Mouse (Mus musculus) heart, postnatal 0 days (tissue): ENCODE data around the gene Ciz1. TPM values are rescaled to one million over a fixed set of nuclear protein-coding genes. Genes with fewer than 3 reads are reported as not detected.

Experiments
- ATAC-seq: fragments of 200-750 bp; cut with Nextera tagmentation; 2 replicates; pipeline ENCODE4 v1.8.0; 2017; ENCODE audit warnings: low read depth, moderate number of reproducible peaks, moderate library complexity; ENCODE audit not compliant: insufficient read depth
- DNase-seq: peaks from one replicate; pipeline ENCODE4 v3.0.0-alpha.2; 2016; ENCODE audit warnings: low spot score
- H3K27ac ChIP-seq: fragments of 300-500 bp; sonication (generic); 2 replicates; pipeline ENCODE4 v1.5.1; 2014; ENCODE audit warnings: low read depth, mild to moderate bottlenecking
- H3K27me3 ChIP-seq: fragments of 300-500 bp; sonication (generic); 2 replicates; pipeline ENCODE4 v1.6.1; 2014; ENCODE audit warnings: low read length, mixed read lengths; ENCODE audit not compliant: control insufficient read depth, insufficient read depth
- H3K36me3 ChIP-seq: fragments of 300-500 bp; sonication (generic); replicated peaks from 2 replicates; pipeline ENCODE4 v1.6.1; 2014; ENCODE audit warnings: low read length, mixed read lengths; ENCODE audit not compliant: control insufficient read depth, insufficient read depth
- H3K4me1 ChIP-seq: fragments of 300-500 bp; sonication (generic); 2 replicates; pipeline ENCODE4 v1.6.1; 2014; ENCODE audit warnings: antibody characterized with exemption; ENCODE audit not compliant: control insufficient read depth, insufficient read depth
- H3K4me2 ChIP-seq: fragments of 300-500 bp; sonication (generic); 2 replicates; pipeline ENCODE4 v1.6.1; 2014; ENCODE audit warnings: low read depth, mild to moderate bottlenecking, low read length, moderate library complexity
- H3K4me3 ChIP-seq: fragments of 300-500 bp; sonication (generic); 2 replicates; pipeline ENCODE4 v1.5.1; 2014; ENCODE audit warnings: low read depth, low read length
- H3K9ac ChIP-seq: fragments of 300-500 bp; sonication (generic); replicated peaks from 2 replicates; pipeline ENCODE4 v1.6.1; 2014; ENCODE audit warnings: low read depth, low read length, mixed read lengths
- H3K9me3 ChIP-seq: fragments of 300-500 bp; sonication (generic); replicated peaks from 2 replicates; pipeline ENCODE4 v1.6.1; 2016; ENCODE audit warnings: low read length; ENCODE audit not compliant: control insufficient read depth
- CTCF ChIP-seq: IDR thresholded peaks from 2 replicates; pipeline ENCODE4 v1.5.1; 2016; ENCODE audit warnings: antibody characterized with exemption, control low read depth, low read depth
- EP300 ChIP-seq: IDR thresholded peaks from 2 replicates; pipeline ENCODE4 v1.6.1; 2016; ENCODE audit warnings: antibody characterized with exemption, low read depth
- WGBS: fragments of 180-500 bp; shearing (Covaris S2); extraction: QIAGEN DNeasy Blood & Tissue Kit; methylation state at CpG from one replicate; pipeline ENCODE4 v1.1.7; 2014; 5-methylcytosine and 5-hydroxymethylcytosine counted together
- polyA plus RNA-seq: library from polyadenylated mRNA; unstranded; fragments of >200 nt; fragmentation: Nextera tagmentation; extraction: Ambion mirVana; gene quantifications from 2 replicates; pipeline ENCODE4 v1.2.1, GENCODE M21; 2015
- total RNA-seq: library from RNA; depleted of rRNA; stranded (reverse); fragments of >200 nt; gene quantifications from 2 replicates; pipeline ENCODE4 v1.2.3, GENCODE M21; 2014; ENCODE audit warnings: low replicate concordance

The Ciz1 gene
- total and polyA plus RNA-seq, 2 experiments from 2014 or later, result 17.6 to 79.9 TPM

DNA sequence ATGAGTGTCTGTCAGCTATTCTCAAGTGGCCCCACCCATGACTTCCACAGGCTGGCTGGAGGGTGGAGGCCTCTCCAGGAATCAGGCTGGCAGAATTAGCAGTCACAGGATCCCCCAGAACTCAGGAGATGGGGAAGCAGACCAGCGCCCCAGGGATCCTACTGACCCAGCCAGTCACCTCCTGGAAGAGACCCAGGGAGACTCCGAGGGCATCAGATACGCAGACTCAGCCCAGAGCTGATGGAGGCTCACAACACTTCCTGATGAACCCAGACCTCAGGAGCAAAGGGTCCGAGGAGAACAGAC, 10.5 kb upstream of the Ciz1 start:
- ATAC-seq, result no peak
- Histone ChIP-seq H3K9me3 (no peaks in the 10 kb centered on the region), H3K36me3 (no peaks in the 10 kb centered on the region), H3K4me3 (no peak overlapping the region), H3K27ac (no peak overlapping the region), H3K4me1 (no peaks in the 10 kb centered on the region), H3K27me3 (0 out of 2 replicates have a peak, but pooled peaks cover 2% of the 10 kb centered on the region), H3K9ac (no peak overlapping the region), H3K4me2 (no peak overlapping the region)
- DNase-seq, result no peak
- no peak for TF ChIP-seq CTCF
- no peak for TF ChIP-seq EP300
- WGBS, result 78% methylated on average over 4 of the region's 4 CpGs

DNA sequence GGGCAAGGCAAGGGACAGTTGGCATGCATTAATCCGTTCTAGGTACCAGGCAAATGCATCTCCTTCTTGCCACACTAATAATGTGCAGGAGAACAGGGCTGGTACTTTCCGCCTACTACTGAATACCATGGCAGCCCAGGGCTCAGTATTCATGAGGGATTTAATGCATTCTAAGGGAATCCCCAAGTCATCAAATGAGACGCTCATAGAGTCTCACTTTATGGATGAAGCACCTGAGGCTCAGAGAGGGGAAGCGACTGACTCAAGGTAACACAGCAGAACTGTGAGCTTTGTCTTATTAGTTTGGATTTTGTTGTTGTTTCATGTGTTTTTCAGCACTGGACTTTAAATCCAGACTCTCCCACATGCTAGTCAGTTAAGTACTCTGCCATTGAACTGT, 10.1 kb upstream of the Ciz1 start:
- Histone ChIP-seq H3K4me3 (no peak overlapping the region), H3K27me3 (0 out of 2 replicates have a peak, but pooled peaks cover 1% of the 10 kb centered on the region), H3K9me3 (no peaks in the 10 kb centered on the region), H3K36me3 (no peaks in the 10 kb centered on the region), H3K4me1 (no peaks in the 10 kb centered on the region), H3K4me2 (no peak overlapping the region), H3K27ac (no peak overlapping the region), H3K9ac (no peak overlapping the region)
- ATAC-seq (no peak), DNase-seq (no peak)
- WGBS, result 80% methylated on average over 4 of the region's 4 CpGs
- TF ChIP-seq EP300, result no peak
- no peak for TF ChIP-seq CTCF

DNA sequence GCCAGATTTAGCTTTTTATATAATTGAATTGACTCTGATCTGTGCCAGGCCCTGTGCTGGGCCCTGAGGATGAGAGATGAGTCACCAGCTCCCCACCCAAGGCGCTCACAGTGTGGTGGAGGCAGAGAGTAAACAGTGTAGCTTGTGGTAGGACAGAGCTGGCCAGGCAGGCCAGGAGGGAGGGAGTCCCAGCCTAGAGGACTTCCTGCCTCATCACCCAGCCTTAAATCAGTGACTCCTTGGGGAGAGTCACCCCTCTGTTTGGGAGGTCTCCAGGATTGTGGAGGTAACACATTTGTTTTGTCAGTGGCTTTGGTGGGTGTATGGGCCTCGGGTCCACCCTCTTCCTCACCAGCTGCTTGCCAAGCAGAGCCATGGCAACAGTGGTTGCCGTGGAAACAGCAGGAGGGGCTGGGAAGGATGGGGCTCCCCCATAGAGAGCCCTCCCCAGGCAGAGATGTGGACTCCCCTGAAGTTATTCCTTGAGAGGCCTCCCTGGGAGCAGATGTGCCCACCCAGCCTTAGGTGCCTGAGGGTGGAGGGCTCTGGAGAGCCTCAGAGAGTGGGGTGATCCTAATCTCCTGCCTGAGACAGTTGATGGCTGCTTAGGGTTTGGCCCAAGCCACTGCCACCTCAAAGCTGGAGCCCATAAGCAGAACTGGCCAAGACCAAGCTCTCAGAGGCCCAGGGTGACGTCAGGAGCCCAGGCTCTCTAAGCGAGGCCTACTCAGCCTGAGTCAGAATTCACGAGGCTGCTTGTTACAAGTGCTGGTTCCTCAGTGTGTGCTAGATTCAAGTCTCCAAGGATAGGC, 9.4 kb upstream of the Ciz1 start:
- TF ChIP-seq EP300 (no peak), CTCF (no peak)
- Histone ChIP-seq H3K9me3 (no peaks in the 10 kb centered on the region), H3K4me1 (no peaks in the 10 kb centered on the region), H3K9ac (no peak overlapping the region), H3K27ac (no peak overlapping the region), H3K4me3 (no peak overlapping the region), H3K27me3 (0 out of 2 replicates have a peak, but pooled peaks cover 3% of the 10 kb centered on the region), H3K36me3 (no peaks in the 10 kb centered on the region), H3K4me2 (no peak overlapping the region)
- whole genome bisulfite sequencing, result 73% methylated on average over 6 of the region's 6 CpGs
- no peak for DNase-seq
- 0 out of 2 replicates have a peak, but pooled peaks have one; percentile 22 for ATAC-seq

- DNase-seq (no peak), ATAC-seq (no peak)
- no peak overlapping the region for H3K27ac ChIP-seq
- no peak overlapping the region for H3K4me3 ChIP-seq
- no peak overlapping the region for H3K9ac ChIP-seq
- no peaks in the 10 kb centered on the region for H3K36me3 ChIP-seq
- H3K4me1 ChIP-seq, result no peaks in the 10 kb centered on the region
- 86% methylated on average over 2 of the region's 2 CpGs for WGBS
- TF ChIP-seq CTCF (no peak), EP300 (no peak)
- H3K9me3 ChIP-seq, result no peaks in the 10 kb centered on the region
- H3K27me3 ChIP-seq, result 0 out of 2 replicates have a peak, but pooled peaks cover 3% of the 10 kb centered on the region
- no peak overlapping the region for H3K4me2 ChIP-seq
These were observed 8.8 kb upstream of the Ciz1 start for GRCm38 (mm10) chr2:32343351-32343671.

- Histone ChIP-seq H3K4me2 (no peak overlapping the region), H3K4me1 (no peaks in the 10 kb centered on the region), H3K9ac (no peak overlapping the region), H3K27me3 (0 out of 2 replicates have a peak, but pooled peaks cover 6% of the 10 kb centered on the region), H3K9me3 (no peaks in the 10 kb centered on the region), H3K4me3 (no peak overlapping the region), H3K27ac (no peak overlapping the region), H3K36me3 (no peaks in the 10 kb centered on the region)
- ATAC-seq (no peak), DNase-seq (no peak)
- WGBS, result 69% methylated on average over 10 of the region's 10 CpGs
- TF ChIP-seq CTCF (no peak), EP300 (no peak)
These were observed 8.1 kb upstream of the Ciz1 start for GRCm38 (mm10) chr2:32344056-32344455.
